Mouse (Mus musculus) thymus, adult 2 months (tissue): ENCODE measurements around the gene Sema6c. TPM values are rescaled to one million over a fixed set of nuclear protein-coding genes. Genes with fewer than 3 reads are reported as not detected.

ENCODE experiments used
- DNase-seq: peaks from one replicate; pipeline ENCODE4 v3.0.0; 2021
- H3K27ac ChIP-seq: fragments of 200-500 bp; 2 replicates; pipeline ENCODE4 v1.5.1; 2012; ENCODE audit warnings: low read length, control low read depth; ENCODE audit not compliant: control insufficient read depth, insufficient read depth
- H3K27me3 ChIP-seq: fragments of 200-500 bp; 2 replicates; pipeline ENCODE4 v1.6.1; 2012; ENCODE audit warnings: mild to moderate bottlenecking, low read length, moderate library complexity, mixed read lengths; ENCODE audit not compliant: control insufficient read depth, insufficient read depth
- H3K36me3 ChIP-seq: fragments of 200-500 bp; 2 replicates; pipeline ENCODE4 v1.6.1; 2012; ENCODE audit warnings: mild to moderate bottlenecking, low read length, moderate library complexity; ENCODE audit not compliant: control insufficient read depth, insufficient read depth
- H3K4me1 ChIP-seq: fragments of 200-500 bp; replicated peaks from 2 replicates; pipeline ENCODE4 v1.6.1; 2012; ENCODE audit warnings: low read length; ENCODE audit not compliant: control insufficient read depth, insufficient read depth
- H3K4me3 ChIP-seq: fragments of 200-500 bp; 2 replicates; pipeline ENCODE4 v1.5.1; 2012; ENCODE audit warnings: mild to moderate bottlenecking, low read length, control low read depth, moderate library complexity; ENCODE audit not compliant: control insufficient read depth, insufficient read depth
- CTCF ChIP-seq: fragments of 200-500 bp; IDR thresholded peaks from 2 replicates; pipeline ENCODE4 v1.5.1; 2012; ENCODE audit warnings: mild to moderate bottlenecking, control low read depth, low read length, moderate library complexity, borderline replicate concordance; ENCODE audit not compliant: control insufficient read depth, poor library complexity, insufficient read depth; ENCODE audit errors: extremely low read depth
- POLR2A ChIP-seq: fragments of 200-500 bp; IDR thresholded peaks from 2 replicates; pipeline ENCODE4 v1.6.1; 2012; ENCODE audit warnings: mild to moderate bottlenecking, low read length, control low read depth, moderate library complexity; ENCODE audit not compliant: control insufficient read depth, poor library complexity, insufficient read depth; ENCODE audit errors: extremely low read depth
- WGBS: fragments of 180-500 bp; shearing (Covaris S2); methylation state at CpG from one replicate; pipeline ENCODE4 v1.1.7; 2018; 5-methylcytosine and 5-hydroxymethylcytosine counted together
- polyA plus RNA-seq: library from polyadenylated mRNA; depleted of rRNA; stranded (reverse); fragments of >200 nt; gene quantifications from 2 replicates; pipeline ENCODE4 v1.2.3, GENCODE M21; 2012; rRNA removed

Sema6c gene
- polyA plus RNA-seq, 1 experiment, result 12.0 TPM

- H3K4me1 ChIP-seq, result peaks cover 8% of the 10 kb centered on the region
- H3K36me3 ChIP-seq, result peaks cover 8% of the 10 kb centered on the region; the same call in 1 of the 2 replicates
- WGBS, result 100% methylated on average over 1 of the region's 1 CpGs
- DNase-seq, result no peak
- H3K27ac ChIP-seq, result no peak overlapping the region
- TF ChIP-seq CTCF, result no peak
- TF ChIP-seq POLR2A, result no peak
- no peaks in the 10 kb centered on the region for H3K27me3 ChIP-seq
- no peak overlapping the region for H3K4me3 ChIP-seq
Observed at GRCm38 (mm10) chr3:95213609-95213975, 53.3 kb downstream of the Sema6c start.

- Histone ChIP-seq H3K36me3 (peaks cover 8% of the 10 kb centered on the region; the same call in 1 of the 2 replicates), H3K4me3 (peak overlapping the region; percentile 90), H3K27ac (no peak overlapping the region), H3K4me1 (peaks cover 3% of the 10 kb centered on the region; the same call in 1 of the 2 replicates), H3K27me3 (no peaks in the 10 kb centered on the region)
- TF ChIP-seq POLR2A (no peak), CTCF (no peak)
- DNase-seq, result no peak
- 25% methylated on average over 4 of the region's 4 CpGs for WGBS
Observed at GRCm38 (mm10) chr3:95216655-95217254, 56.5 kb downstream of the Sema6c start.

GRCm38 (mm10) chr3:95217255-95218134, 57.2 kb downstream of the Sema6c start, which contains the start of gene Gabpb2:
TSS of gene Gabpb2 (minus strand) at chr3:95217916.
- Histone ChIP-seq H3K4me3 (peak within 1 kb of the TSS; percentile 90), H3K4me1 (no peaks in the 10 kb centered on the region; the same call in 1 of the 2 replicates), H3K27ac (peak within 1 kb of the TSS; percentile 87), H3K27me3 (no peaks in the 10 kb centered on the region), H3K36me3 (peaks cover 8% of the 10 kb centered on the region; the same call in 1 of the 2 replicates)
- DNase-seq, result peak; percentile 97
- under 1% methylated on average over 56 of the region's 56 CpGs for WGBS
- peak; percentile 66 for TF ChIP-seq POLR2A
- peak; percentile 79; the same call in 1 of the 2 replicates for TF ChIP-seq CTCF

DNA sequence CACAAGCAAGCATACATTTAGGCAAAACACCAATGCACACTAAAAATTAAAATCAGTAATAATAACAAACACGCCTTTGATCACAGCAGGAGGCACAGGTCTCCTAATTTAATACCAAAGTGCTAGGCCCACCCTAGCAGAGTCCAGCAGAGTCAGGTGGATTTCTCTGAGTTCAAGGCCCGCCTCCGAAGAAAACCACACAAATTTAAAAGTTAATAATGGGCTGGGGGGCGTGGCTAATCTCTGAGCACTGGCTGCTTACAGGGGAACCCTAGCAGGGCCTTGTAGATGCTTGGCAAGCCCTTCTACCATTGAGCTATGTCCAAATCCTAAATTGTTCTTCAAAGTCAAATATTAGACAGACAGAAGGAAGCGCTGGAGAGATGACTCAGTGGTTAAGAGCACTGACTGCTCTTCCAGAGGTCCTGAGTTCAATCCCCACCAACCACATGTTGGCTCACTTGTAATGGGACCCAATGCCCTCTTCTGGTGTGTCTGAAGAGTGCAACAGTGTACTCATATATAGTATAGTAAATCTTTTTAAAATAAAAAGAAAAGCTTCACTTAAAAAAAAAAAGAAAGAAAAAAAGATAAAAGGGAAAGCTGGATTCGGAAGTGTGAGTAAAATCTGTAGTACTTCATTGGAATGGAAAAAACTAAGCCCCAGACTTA, 58.3 kb downstream of the Sema6c start:
- Histone ChIP-seq H3K4me1 (no peaks in the 10 kb centered on the region; the same call in 1 of the 2 replicates), H3K27ac (no peak overlapping the region; the same call in 1 of the 2 replicates), H3K4me3 (no peak overlapping the region), H3K36me3 (peaks cover 11% of the 10 kb centered on the region; the same call in 1 of the 2 replicates), H3K27me3 (no peaks in the 10 kb centered on the region)
- DNase-seq, result no peak
- TF ChIP-seq POLR2A, result no peak
- TF ChIP-seq CTCF, result no peak
- 84% methylated on average over 6 of the region's 6 CpGs for WGBS

DNA sequence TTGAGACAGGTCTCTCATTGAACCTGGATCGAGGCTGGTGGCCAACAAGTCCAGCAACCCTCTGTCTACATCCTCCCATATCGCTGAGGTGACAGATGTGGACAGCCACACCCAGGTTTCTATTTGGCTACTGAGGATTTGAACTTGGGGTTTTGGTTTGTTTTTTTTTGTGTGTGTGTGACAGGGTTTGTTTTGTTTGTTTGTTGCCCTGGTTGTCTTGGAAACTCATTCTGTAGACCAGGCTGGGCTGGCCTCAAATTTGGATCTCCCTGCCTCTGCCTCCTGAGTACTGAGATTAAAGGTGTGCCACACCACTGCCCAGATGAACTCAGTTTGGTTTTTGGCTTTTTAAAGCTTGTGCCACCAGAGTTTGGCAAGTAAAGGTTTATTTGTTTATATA, 62.8 kb downstream of the Sema6c start:
- peaks cover 4% of the 10 kb centered on the region for H3K4me1 ChIP-seq
- TF ChIP-seq POLR2A (no peak), CTCF (no peak)
- WGBS, result 100% methylated on average over 2 of the region's 2 CpGs
- H3K27me3 ChIP-seq, result no peaks in the 10 kb centered on the region
- no peak overlapping the region for H3K4me3 ChIP-seq
- no peak overlapping the region for H3K27ac ChIP-seq
- H3K36me3 ChIP-seq, result peaks cover 7% of the 10 kb centered on the region; the same call in 1 of the 2 replicates
- no peak for DNase-seq

Other genes with a start within 250 kb of the Sema6c start
- gene Selenbp1, start 227.4 kb upstream of the Sema6c start, polyA plus RNA-seq, result 15.9 and 26.7 TPM in 2 replicates
- gene Rfx5, start 206.4 kb upstream of the Sema6c start, polyA plus RNA-seq, result 33.3 and 36.8 TPM in 2 replicates
- 59.0 and 62.3 TPM in 2 replicates for gene Pi4kb, start 185.7 kb upstream of the Sema6c start, polyA plus RNA-seq
- 57.1 and 61.2 TPM in 2 replicates for gene Zfp687, start 145.0 kb upstream of the Sema6c start, polyA plus RNA-seq
- gene Psmd4, start 117.8 kb upstream of the Sema6c start, polyA plus RNA-seq, result 212 and 227 TPM in 2 replicates
- 36.5 and 37.8 TPM in 2 replicates for gene Pip5k1a, start 53.5 kb upstream of the Sema6c start, polyA plus RNA-seq
- gene Vps72, start 49.4 kb upstream of the Sema6c start, polyA plus RNA-seq, result 77.1 and 78.4 TPM in 2 replicates
- 1.8 and 3.6 TPM in 2 replicates for gene Tmod4, start 36.0 kb upstream of the Sema6c start, polyA plus RNA-seq
- 56.4 and 63.8 TPM in 2 replicates for gene Scnm1, start 26.4 kb upstream of the Sema6c start, polyA plus RNA-seq
- 13.1 and 14.1 TPM in 2 replicates for gene Lysmd1, start 26.4 kb upstream of the Sema6c start, polyA plus RNA-seq
- 78.5 and 79.6 TPM in 2 replicates for gene Tnfaip8l2, start 18.1 kb upstream of the Sema6c start, polyA plus RNA-seq
- 39.7 and 41.7 TPM in 2 replicates for gene Gabpb2, start 57.5 kb downstream of the Sema6c start, polyA plus RNA-seq
- 137 and 156 TPM in 2 replicates for gene Cdc42se1, start 68.3 kb downstream of the Sema6c start, polyA plus RNA-seq
- 53.0 and 66.1 TPM in 2 replicates for gene Mllt11, start 71.7 kb downstream of the Sema6c start, polyA plus RNA-seq
- 0.30 and 0.33 TPM in 2 replicates for gene Gm128, start 81.1 kb downstream of the Sema6c start, polyA plus RNA-seq
- gene Bnipl, start 90.7 kb downstream of the Sema6c start, polyA plus RNA-seq, result 1.3 and 1.6 TPM in 2 replicates
- gene Mindy1, start 120.9 kb downstream of the Sema6c start, polyA plus RNA-seq, result 50.3 and 50.4 TPM in 2 replicates
- 17.2 and 18.5 TPM in 2 replicates for gene Prune1, start 121.6 kb downstream of the Sema6c start, polyA plus RNA-seq
- gene Anxa9, start 146.7 kb downstream of the Sema6c start, polyA plus RNA-seq, result 1.4 and 1.5 TPM in 2 replicates
- gene Cers2, start 154.3 kb downstream of the Sema6c start, polyA plus RNA-seq, result 129 and 140 TPM in 2 replicates
- gene Setdb1, start 196.7 kb downstream of the Sema6c start, polyA plus RNA-seq, result 30.7 and 31.8 TPM in 2 replicates
- not detected in 2 replicates for gene 4930558C23Rik, start 242.4 kb downstream of the Sema6c start, polyA plus RNA-seq